Mouse (Mus musculus) heart, postnatal 0 days (tissue): Measurements from ENCODE around the gene Galnt17.

Experiments
- CTCF ChIP-seq: IDR thresholded peaks from 2 replicates; pipeline ENCODE4 v1.5.1; 2016; ENCODE audit warnings: antibody characterized with exemption, control low read depth, low read depth
- EP300 ChIP-seq: IDR thresholded peaks from 2 replicates; pipeline ENCODE4 v1.6.1; 2016; ENCODE audit warnings: antibody characterized with exemption, low read depth

DNA sequence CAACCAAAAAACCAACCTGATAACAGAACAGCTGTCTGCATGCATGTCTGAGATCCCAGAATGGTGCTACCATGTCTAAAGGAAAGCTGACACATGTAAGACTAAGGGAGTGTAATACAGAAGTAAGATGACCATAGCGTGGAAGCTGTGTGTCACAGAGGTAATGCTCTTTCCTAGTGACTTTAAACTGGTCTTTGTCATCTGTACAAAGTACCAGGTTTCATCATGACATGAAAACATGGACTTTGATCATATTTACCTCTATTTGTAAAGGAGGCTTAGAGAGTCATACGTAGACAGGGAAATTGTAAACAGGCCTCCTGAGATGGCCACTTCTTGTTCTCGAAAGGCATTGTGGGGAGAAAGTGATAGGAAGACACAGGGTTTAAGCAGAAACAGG is 449.6 kb downstream of the Galnt17 start:
- TF ChIP-seq CTCF, result no peak
- TF ChIP-seq EP300, result no peak
